Mouse (Mus musculus) gastrocnemius, postnatal 14 days (tissue): ENCODE measurements around the gene Ttc8. TPM values are rescaled to one million over a fixed set of nuclear protein-coding genes. Genes with fewer than 3 reads are reported as not detected.

ENCODE experiments used
- DNase-seq: peaks from one replicate; pipeline ENCODE4 v3.0.0; 2021; ENCODE audit warnings: mixed read lengths
- intact Hi-C: fragments of 180-260 bp; cut with DNase I; formaldehyde crosslinking; loops from one replicate; pipeline ENCODE4 v1.15.1; 2025; ENCODE audit warnings: low total_unique reads
- total RNA-seq, 2 experiments: library from RNA; stranded (reverse); gene quantifications; 2 replicates each; pipeline ENCODE4 v1.2.3; 2021

Ttc8 gene
- total RNA-seq, 2 experiments from 2014 or later = 8.8 to 9.1 TPM

- DNase-seq = peak; percentile 26
- intact Hi-C loops = no loop called here
These were observed 45.2 kb downstream of the Ttc8 start for GRCm38 (mm10) chr12:98965441-98966135.

GRCm38 (mm10) chr12:98972291-98972690 lies 51.9 kb downstream of the Ttc8 start:
- no peak for DNase-seq
- intact Hi-C loops = no loop called here

- intact Hi-C loops = no loop called here
- DNase-seq = no peak
These were observed 53.1 kb downstream of the Ttc8 start for GRCm38 (mm10) chr12:98973461-98973860.

- intact Hi-C loops = no loop called here
- no peak for DNase-seq
These were observed 53.9 kb downstream of the Ttc8 start for GRCm38 (mm10) chr12:98974157-98974804.

- intact Hi-C loops = no loop called here
- DNase-seq = no peak
These were observed 60.7 kb downstream of the Ttc8 start for GRCm38 (mm10) chr12:98981081-98981480.

- intact Hi-C loops = no loop called here
- no peak for DNase-seq
These were observed 64.4 kb downstream of the Ttc8 start for GRCm38 (mm10) chr12:98984785-98985184.

- intact Hi-C loops = no loop called here
- DNase-seq = no peak
These were observed 70.9 kb downstream of the Ttc8 start for GRCm38 (mm10) chr12:98991076-98991829.

- DNase-seq = no peak
- intact Hi-C loops = no loop called here
These were observed 71.4 kb downstream of the Ttc8 start for GRCm38 (mm10) chr12:98991830-98992216.

- no peak for DNase-seq
- intact Hi-C loops = no loop called here
These were observed 73.4 kb downstream of the Ttc8 start for GRCm38 (mm10) chr12:98993736-98994135.

- DNase-seq = no peak
- intact Hi-C loops = no loop called here
These were observed 74.0 kb downstream of the Ttc8 start for GRCm38 (mm10) chr12:98994366-98994765.

- no peak for DNase-seq
- intact Hi-C loops = no loop called here
These were observed 75.5 kb downstream of the Ttc8 start for GRCm38 (mm10) chr12:98995881-98996280.

- intact Hi-C loops = no loop called here
- DNase-seq = no peak
These were observed 76.2 kb downstream of the Ttc8 start for GRCm38 (mm10) chr12:98996581-98996988.

- intact Hi-C loops = no loop called here
- DNase-seq = no peak
These were observed 76.7 kb downstream of the Ttc8 start for GRCm38 (mm10) chr12:98997046-98997445.

- DNase-seq = no peak
- intact Hi-C loops = no loop called here
These were observed 78.5 kb downstream of the Ttc8 start for GRCm38 (mm10) chr12:98998662-98999428.

- DNase-seq = no peak
- intact Hi-C loops = no loop called here
These were observed 79.9 kb downstream of the Ttc8 start for GRCm38 (mm10) chr12:99000310-99000709.

GRCm38 (mm10) chr12:99003046-99003445 lies 82.7 kb downstream of the Ttc8 start:
- intact Hi-C loops = no loop called here
- no peak for DNase-seq

GRCm38 (mm10) chr12:99004752-99005151 lies 84.4 kb downstream of the Ttc8 start:
- DNase-seq = no peak
- intact Hi-C loops = no loop called here

GRCm38 (mm10) chr12:99008786-99009185 lies 88.4 kb downstream of the Ttc8 start:
- intact Hi-C loops = no loop called here
- no peak for DNase-seq

GRCm38 (mm10) chr12:99009430-99009829 lies 89.1 kb downstream of the Ttc8 start:
- intact Hi-C loops = no loop called here
- DNase-seq = no peak

- DNase-seq = no peak
- intact Hi-C loops = no loop called here
These were observed 89.7 kb downstream of the Ttc8 start for GRCm38 (mm10) chr12:99010044-99010443.
